Mouse (Mus musculus): Measurements from ENCODE around the gene Atp5e.

Atp5e gene

GRCm38 (mm10) chr2:174463789-174464523 is at the start of gene Atp5e:
Gene Atp5e, minus strand, starts transcription at chr2:174464105.
- peak; percentile 96 to 98 for DNase-seq

- no peak for DNase-seq
Measured at GRCm38 (mm10) chr2:174509825-174510224, 45.9 kb upstream of the Atp5e start.

DNA sequence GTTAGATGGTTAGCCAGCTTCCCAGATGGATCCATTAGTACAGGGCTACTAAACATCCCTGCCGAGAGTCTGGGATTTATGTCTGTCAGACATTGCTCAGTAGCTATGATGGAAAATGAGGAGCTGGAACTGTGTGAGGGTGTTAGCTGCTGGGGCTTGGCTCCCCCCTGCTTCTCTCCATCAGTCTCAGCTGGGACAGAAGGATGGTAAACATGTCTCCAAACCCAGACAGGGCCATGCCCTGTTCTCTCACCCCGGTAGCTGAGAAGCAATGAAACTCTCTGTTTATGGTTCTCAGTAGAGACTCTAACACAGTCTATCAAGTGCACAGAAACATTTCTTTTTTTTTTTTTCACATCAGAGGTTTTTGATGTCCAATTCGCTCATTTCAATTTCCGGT is 44.1 kb upstream of the Atp5e start:
- no peak for DNase-seq

GRCm38 (mm10) chr2:174502831-174503460 is 39.0 kb upstream of the Atp5e start:
- DNase-seq = peak; percentile 23 to 49

- DNase-seq = peak in 1 of 2 experiments; percentile 5
Measured at GRCm38 (mm10) chr2:174502321-174502720, 38.4 kb upstream of the Atp5e start.

DNA sequence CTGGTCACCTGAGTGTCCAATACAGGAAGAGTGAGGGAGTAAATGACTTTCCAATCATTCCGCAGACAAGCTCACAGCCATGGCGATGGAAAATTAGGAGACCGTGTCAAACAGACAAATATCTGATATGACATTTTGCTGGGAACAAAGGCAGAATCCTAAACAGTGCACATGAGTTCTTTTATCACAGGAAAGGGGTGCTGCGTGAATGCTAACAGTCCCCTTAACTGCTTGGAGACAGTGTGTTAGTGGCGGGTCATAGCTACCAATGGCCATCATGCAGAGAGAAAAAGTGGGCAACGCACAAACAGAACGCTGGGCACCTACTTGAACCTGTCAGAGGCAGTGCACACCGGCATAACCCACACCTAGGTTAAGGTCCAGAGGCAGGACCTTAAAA is 37.6 kb upstream of the Atp5e start:
- no peak for DNase-seq

DNA sequence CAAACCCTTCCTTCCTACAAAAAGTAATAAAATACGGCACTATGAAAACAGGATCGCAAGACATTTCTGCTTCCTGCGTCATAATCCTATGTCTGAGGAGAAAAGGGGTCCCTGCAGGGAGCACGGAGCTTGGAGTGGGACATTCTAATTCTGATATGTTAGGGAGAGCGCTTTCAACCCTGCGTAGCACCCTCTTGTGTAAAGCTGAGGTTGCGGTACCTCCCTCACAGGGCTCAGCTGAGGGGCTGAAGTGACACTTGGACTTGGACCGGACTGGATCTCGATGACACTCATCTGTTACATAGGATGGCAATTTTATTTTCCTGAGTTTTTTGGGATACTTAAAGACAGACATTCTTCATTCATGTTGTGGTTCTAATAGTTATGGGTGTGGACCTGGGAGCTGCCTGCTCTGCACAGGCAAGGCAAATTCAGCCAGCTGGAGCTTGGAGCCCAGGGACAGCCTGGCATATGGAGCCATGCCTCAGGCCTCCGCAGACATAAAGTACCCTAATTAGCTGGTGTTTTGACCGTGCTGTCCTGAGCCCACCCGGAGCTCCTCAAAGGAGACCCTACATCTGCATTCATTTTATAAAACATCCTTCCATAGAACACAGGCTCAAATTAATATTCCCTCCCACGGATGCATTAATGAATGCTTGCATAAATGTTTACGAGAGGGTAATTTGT is 37.1 kb upstream of the Atp5e start:
- DNase-seq = no peak

DNA sequence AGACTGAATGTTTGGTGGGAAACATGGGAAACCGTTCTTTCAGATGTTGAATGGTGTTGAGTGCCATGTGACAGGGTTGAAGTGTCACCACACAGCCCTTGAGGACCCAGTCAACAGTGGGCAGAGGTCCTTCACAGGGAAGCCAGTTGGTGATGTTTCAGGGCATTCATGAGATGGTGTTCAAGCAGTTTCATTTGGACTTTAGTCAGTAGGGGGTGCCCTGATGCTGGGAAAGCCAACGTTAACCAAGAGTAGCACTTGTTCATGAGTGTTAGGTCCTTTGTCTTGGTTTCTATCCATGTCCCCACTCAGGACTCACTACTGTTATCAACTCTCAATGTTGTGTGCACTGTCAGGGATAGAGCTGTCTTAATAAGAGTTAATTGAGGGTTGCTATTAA is 29.0 kb upstream of the Atp5e start:
- no peak for DNase-seq

DNA sequence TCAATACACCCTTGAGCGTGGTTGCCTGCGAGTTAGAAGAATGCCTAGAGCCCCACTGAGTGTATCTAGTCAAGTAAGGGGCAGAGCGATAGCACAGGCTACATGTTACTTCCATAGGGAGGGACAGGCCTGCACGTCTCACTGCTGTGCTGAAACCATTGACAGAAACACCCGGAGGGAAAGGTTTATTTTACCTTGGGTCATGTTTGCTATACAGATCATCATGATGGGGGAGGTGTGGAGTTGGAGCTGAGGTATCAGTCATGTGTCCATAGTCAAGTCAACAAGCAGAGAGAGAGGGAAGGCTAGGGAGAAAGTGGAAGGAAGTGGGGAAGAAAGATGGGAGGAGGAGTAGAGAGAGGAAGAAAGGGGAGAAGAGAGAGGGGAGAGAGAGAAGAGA is 23.1 kb upstream of the Atp5e start:
- no peak for DNase-seq

DNA sequence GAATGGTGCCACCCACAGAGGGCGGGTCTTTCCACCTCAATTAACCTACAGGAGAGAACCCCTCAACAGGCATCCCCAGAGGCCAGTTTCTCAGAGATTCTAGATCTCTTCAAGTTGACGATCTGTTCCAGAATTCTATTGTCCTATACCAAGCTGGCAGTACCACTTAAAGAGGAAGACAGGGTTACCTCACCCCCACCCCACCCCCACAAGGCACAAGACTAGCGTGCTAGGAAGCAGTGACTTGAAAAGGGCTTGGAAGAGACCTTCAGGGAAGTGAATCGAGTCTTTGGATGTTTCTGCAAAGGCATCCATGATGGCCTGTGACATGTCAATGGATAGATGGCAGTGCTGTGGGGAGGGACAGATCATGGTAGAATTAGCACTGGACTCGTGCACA is 14.8 kb upstream of the Atp5e start:
- no peak for DNase-seq

- no peak for DNase-seq
Measured at GRCm38 (mm10) chr2:174477543-174478319, 13.8 kb upstream of the Atp5e start.

GRCm38 (mm10) chr2:174473550-174473927 is 9.6 kb upstream of the Atp5e start:
- no peak for DNase-seq

DNA sequence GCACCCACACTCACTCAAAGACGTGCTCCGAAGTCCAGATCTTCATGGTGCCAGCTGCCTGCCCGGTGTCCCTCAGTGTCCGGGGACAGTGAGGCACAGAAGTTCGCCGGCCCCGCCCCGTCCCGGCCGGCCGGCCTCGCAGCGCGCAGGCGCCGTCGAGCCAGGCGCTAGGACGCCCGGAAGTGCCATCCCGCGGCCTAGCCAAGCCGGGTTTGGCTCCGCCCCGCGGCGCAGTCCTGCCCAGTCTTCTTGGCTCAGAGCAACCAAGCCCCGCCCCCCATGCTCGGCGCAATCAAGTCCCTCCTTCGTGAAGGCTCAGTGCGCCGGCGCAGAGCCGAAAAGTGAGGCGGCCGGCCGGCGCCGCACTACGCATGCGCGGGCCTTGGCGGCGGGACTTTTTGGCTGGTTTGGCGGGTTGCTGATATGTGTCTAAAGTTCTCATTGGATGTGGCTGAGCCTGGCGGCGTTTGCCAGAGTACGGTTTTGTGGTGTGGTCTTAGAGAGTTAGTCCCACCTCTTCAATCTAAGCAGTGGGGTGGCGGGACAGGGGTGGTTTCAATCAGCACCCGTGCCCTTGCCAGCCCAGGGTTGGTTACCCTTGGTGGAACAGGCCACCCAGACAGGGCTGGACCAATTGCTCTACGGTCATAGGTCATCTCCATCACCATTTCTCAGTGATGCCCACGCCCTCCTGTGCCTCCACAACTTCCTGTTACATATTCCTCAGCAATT is 9.1 kb upstream of the Atp5e start, which contains the start of gene Prelid3b:
Gene Prelid3b, minus strand, starts transcription at position 264 of the 732 bp plus-strand sequence.
- DNase-seq = peak; percentile 100

- no peak for DNase-seq
Measured at GRCm38 (mm10) chr2:174472407-174472806, 8.5 kb upstream of the Atp5e start.

GRCm38 (mm10) chr2:174470786-174471405 is 7.0 kb upstream of the Atp5e start:
- DNase-seq = no peak

DNA sequence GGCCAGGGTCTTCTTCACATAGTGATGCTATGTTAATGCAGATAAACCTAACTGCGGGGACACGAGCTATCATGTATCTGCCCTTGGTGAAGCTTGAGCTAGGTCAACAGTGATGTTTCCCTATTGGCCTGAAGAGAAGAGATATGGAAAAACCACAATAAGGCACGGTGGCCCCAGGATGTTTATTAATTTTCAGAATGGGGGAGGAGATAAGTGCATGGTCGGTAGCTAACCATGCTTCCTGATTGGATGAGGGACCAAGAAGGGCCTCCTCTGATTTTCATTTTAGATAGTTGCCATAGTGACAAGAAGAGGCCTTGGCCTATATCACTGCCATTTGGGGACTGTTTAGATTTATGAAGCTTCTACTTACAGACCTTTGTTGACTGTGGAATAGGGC is 6.4 kb upstream of the Atp5e start:
- no peak for DNase-seq

- peak in 1 of 2 experiments; percentile 51 for DNase-seq
Measured at GRCm38 (mm10) chr2:174463370-174463769, 535 bp downstream of the Atp5e start.

- DNase-seq = no peak
Measured at GRCm38 (mm10) chr2:174459365-174459764, 4.5 kb downstream of the Atp5e start.

DNA sequence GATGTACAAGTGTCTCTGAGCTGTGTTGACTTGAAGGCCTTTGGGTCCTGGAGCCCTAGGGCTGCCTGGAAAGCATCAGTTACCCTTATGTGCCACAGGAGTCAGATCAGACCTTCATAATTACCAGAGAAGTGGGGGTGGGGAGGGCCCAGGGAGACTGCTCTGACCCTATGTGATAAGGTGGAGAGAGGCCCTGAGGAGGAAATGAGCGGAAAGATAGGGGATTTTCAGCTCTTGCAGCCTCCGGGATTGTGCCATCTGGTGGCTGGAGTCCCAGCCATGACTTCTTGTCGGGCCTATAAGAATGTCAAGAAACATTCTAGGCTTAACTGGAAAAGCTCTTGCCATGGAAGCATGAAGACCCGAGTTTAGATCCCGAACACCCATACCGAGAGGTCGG is 10.2 kb downstream of the Atp5e start:
- DNase-seq = peak; percentile 29 to 43

DNA sequence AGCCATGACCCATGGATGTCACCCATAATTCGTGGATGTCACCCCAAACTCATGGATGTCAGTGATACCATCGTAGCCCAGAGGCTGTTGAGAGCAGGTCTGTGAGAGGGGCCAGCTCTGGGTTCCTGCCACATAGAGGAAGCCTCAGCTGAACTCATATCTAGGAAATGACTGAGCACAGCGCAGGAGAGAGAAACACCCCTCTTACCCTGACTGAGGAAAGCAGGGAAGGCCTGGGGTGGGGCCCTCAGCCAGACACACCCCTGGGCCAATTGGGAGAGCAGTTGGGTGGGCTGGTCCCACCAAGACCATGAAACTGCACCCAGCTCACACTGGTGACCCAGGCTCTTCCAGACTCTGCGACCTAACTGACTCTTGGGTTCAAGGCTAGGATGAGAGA is 13.6 kb downstream of the Atp5e start, which contains the start of gene Tubb1:
Gene Tubb1, plus strand, starts transcription at position 343 of the 400 bp plus-strand sequence.
- no peak for DNase-seq

DNA sequence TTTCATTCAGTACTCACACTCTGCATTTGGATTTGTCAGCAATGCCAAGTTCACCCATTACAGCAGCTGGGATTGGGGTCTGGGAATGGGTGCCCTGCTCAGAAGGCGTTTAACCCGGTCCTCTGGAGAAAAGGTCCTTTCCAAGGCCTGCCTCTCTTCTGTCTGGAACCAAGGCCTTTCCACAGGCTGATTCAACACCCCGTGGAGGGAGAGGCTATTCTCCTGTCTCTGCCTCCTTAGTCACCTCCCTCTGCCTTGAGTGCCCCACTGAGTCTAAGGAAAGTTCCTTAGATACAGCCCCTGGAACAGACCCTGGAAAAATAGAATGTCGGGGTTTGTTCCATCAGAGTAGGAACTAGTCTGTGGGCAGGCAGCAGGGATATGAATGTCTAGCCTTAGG is 15.5 kb downstream of the Atp5e start:
- DNase-seq = no peak

GRCm38 (mm10) chr2:174446905-174447304 is 17.0 kb downstream of the Atp5e start:
- no peak for DNase-seq
